Mouse (Mus musculus): ENCODE results near the gene Vps33a. TPM values are rescaled to one million over a fixed set of nuclear protein-coding genes. Genes with fewer than 3 reads are reported as not detected.
A peak's percentile ranks its signal among the peaks of the same experiment; 100 is the strongest.

Vps33a gene
- polyA plus RNA-seq, 1 experiment from 2014 or later, result 22.4 TPM

GRCm38 (mm10) chr5:123507936-123508723 is 64.7 kb downstream of the Vps33a start:
- Histone ChIP-seq H3K9me3 (replicated peaks; ENCODE audit: control insufficient read depth, low read length) (no peaks in the 10 kb centered on the region), H3K4me1 (ENCODE audit: control insufficient read depth, insufficient read depth, low read length) (peaks cover 7% of the 10 kb centered on the region; the same call in 1 of the 2 replicates), H3K4me2 (peak overlapping the region; percentile 87), H3K27ac (ENCODE audit: low read depth, low read length) (no peak overlapping the region), H3K4me3 (ENCODE audit: low read depth, low read length) (peak overlapping the region; percentile 58), H3K9ac (ENCODE audit: low read depth, low read length) (peak overlapping the region; percentile 7; the same call in 1 of the 2 replicates), H3K27me3 (ENCODE audit: control insufficient read depth, insufficient read depth, low read length) (peaks cover 39% of the 10 kb centered on the region), H3K36me3 (ENCODE audit: control insufficient read depth, insufficient read depth, low read length) (peaks cover 7% of the 10 kb centered on the region; the same call in 1 of the 2 replicates)
- peak; percentile 84; the same call in 1 of the 2 replicates for ATAC-seq (replicated peaks; ENCODE audit: insufficient number of reproducible peaks, low FRiP score, low TSS enrichment)
- 1% methylated on average over 58 of the region's 59 CpGs for WGBS (ENCODE audit: insufficient replicate concordance)

DNA sequence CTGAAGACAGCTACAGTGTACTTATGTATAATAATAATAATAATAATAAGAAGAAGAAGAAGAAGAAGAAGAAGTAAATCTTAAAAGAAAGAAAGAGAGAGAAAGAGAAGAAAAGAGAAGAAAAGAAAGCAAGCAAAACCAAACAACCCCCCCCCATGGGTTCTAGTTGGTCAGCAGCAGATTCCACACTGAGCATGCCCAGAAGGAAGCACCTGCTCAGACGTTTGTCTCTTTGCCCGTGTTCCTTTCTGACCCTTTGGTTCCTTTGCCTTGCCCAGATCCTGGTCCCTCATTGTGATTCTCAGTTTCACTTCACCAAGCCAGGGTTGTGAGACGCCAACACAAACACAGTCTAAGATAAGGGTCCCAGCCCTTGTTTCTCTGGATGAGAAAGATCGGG is 70.9 kb downstream of the Vps33a start:
- H3K27me3 ChIP-seq (ENCODE audit: control insufficient read depth, insufficient read depth, low read length), result peaks cover 14% of the 10 kb centered on the region
- WGBS (ENCODE audit: insufficient replicate concordance), result 73% methylated on average over 4 of the region's 4 CpGs
- no peak overlapping the region for H3K27ac ChIP-seq (ENCODE audit: low read depth, low read length)
- H3K4me1 ChIP-seq (ENCODE audit: control insufficient read depth, insufficient read depth, low read length), result peaks cover 11% of the 10 kb centered on the region; the same call in 1 of the 2 replicates
- H3K9me3 ChIP-seq (replicated peaks; ENCODE audit: control insufficient read depth, low read length), result no peaks in the 10 kb centered on the region
- H3K4me3 ChIP-seq (ENCODE audit: low read depth, low read length), result no peak overlapping the region
- no peak for ATAC-seq (replicated peaks; ENCODE audit: insufficient number of reproducible peaks, low FRiP score, low TSS enrichment)
- H3K4me2 ChIP-seq, result no peak overlapping the region
- H3K9ac ChIP-seq (ENCODE audit: low read depth, low read length), result no peak overlapping the region
- no peaks in the 10 kb centered on the region for H3K36me3 ChIP-seq (ENCODE audit: control insufficient read depth, insufficient read depth, low read length)

- peaks cover 4% of the 10 kb centered on the region; the same call in 1 of the 2 replicates for H3K27me3 ChIP-seq (ENCODE audit: control insufficient read depth, insufficient read depth, low read length)
These were observed 73.1 kb downstream of the Vps33a start for GRCm38 (mm10) chr5:123499717-123500116.

DNA sequence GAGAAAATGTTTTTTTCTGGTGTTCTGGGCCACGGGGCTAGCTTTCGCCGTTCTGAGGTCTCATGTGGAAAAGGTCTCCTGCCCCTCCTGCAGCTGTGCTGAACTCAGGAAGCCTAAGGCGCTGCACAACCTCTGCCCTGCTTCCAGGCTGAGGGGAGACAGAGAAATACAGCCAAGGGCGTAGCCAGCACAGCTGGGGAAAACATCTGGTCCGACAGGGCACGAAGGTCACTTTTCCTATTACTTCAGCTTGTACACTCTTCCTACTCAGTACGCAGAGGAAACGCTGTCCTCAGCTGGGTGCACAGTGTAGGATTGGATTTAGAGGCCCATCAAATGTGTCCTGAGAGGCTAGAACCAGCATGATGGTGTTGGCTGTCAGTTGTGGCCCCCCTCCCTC is 82.9 kb downstream of the Vps33a start:
- H3K9me3 ChIP-seq (replicated peaks; ENCODE audit: control insufficient read depth, low read length), result no peaks in the 10 kb centered on the region
- no peak for ATAC-seq (replicated peaks; ENCODE audit: insufficient number of reproducible peaks, low FRiP score, low TSS enrichment)
- 69% methylated on average over 9 of the region's 9 CpGs for WGBS (ENCODE audit: insufficient replicate concordance)
- H3K4me2 ChIP-seq, result no peak overlapping the region
- H3K4me1 ChIP-seq (ENCODE audit: control insufficient read depth, insufficient read depth, low read length), result peaks cover 4% of the 10 kb centered on the region
- no peaks in the 10 kb centered on the region for H3K36me3 ChIP-seq (ENCODE audit: control insufficient read depth, insufficient read depth, low read length)
- H3K4me3 ChIP-seq (ENCODE audit: low read depth, low read length), result no peak overlapping the region
- no peaks in the 10 kb centered on the region for H3K27me3 ChIP-seq (ENCODE audit: control insufficient read depth, insufficient read depth, low read length)
- H3K9ac ChIP-seq (ENCODE audit: low read depth, low read length), result no peak overlapping the region
- no peak overlapping the region for H3K27ac ChIP-seq (ENCODE audit: low read depth, low read length)

More at GRCm38 (mm10) chr5:123499717-123500116, 73.1 kb downstream of the Vps33a start:
- H3K4me3 ChIP-seq (ENCODE audit: low read depth, low read length), result no peak overlapping the region
- 36% methylated on average over 4 of the region's 4 CpGs for WGBS (ENCODE audit: insufficient replicate concordance)
- no peaks in the 10 kb centered on the region for H3K36me3 ChIP-seq (ENCODE audit: control insufficient read depth, insufficient read depth, low read length)
- H3K4me2 ChIP-seq, result no peak overlapping the region
- no peak overlapping the region for H3K27ac ChIP-seq (ENCODE audit: low read depth, low read length)
- peaks cover 11% of the 10 kb centered on the region; the same call in 1 of the 2 replicates for H3K4me1 ChIP-seq (ENCODE audit: control insufficient read depth, insufficient read depth, low read length)
- H3K9ac ChIP-seq (ENCODE audit: low read depth, low read length), result no peak overlapping the region
- no peak for ATAC-seq (replicated peaks; ENCODE audit: insufficient number of reproducible peaks, low FRiP score, low TSS enrichment)
- H3K9me3 ChIP-seq (replicated peaks; ENCODE audit: control insufficient read depth, low read length), result no peaks in the 10 kb centered on the region

GRCm38 (mm10) chr5:123489112-123489785 is 83.6 kb downstream of the Vps33a start, which contains the start of the genes Lrrc43 and Il31:
Lrrc43 (plus strand) TSS chr5:123489305.
Il31 (minus strand) TSS chr5:123489489.
- no peak within 1 kb of the TSS for H3K27ac ChIP-seq (ENCODE audit: low read depth, low read length)
- no peaks in the 10 kb centered on the region for H3K9me3 ChIP-seq (replicated peaks; ENCODE audit: control insufficient read depth, low read length)
- H3K36me3 ChIP-seq (ENCODE audit: control insufficient read depth, insufficient read depth, low read length), result no peaks in the 10 kb centered on the region
- H3K4me1 ChIP-seq (ENCODE audit: control insufficient read depth, insufficient read depth, low read length), result peaks cover 4% of the 10 kb centered on the region
- H3K4me3 ChIP-seq (ENCODE audit: low read depth, low read length), result peak within 1 kb of the TSS; percentile 20
- 9% methylated on average over 25 of the region's 25 CpGs for WGBS (ENCODE audit: insufficient replicate concordance)
- peak; percentile 63; the same call in 1 of the 2 replicates for ATAC-seq (replicated peaks; ENCODE audit: insufficient number of reproducible peaks, low FRiP score, low TSS enrichment)
- H3K9ac ChIP-seq (ENCODE audit: low read depth, low read length), result no peak within 1 kb of the TSS
- no peaks in the 10 kb centered on the region for H3K27me3 ChIP-seq (ENCODE audit: control insufficient read depth, insufficient read depth, low read length)
- H3K4me2 ChIP-seq, result peak within 1 kb of the TSS; percentile 58

GRCm38 (mm10) chr5:123487659-123488395 is 85.0 kb downstream of the Vps33a start:
- no peak overlapping the region for H3K27ac ChIP-seq (ENCODE audit: low read depth, low read length)
- peaks cover 4% of the 10 kb centered on the region for H3K4me1 ChIP-seq (ENCODE audit: control insufficient read depth, insufficient read depth, low read length)
- WGBS (ENCODE audit: insufficient replicate concordance), result 73% methylated on average over 11 of the region's 11 CpGs
- no peaks in the 10 kb centered on the region for H3K36me3 ChIP-seq (ENCODE audit: control insufficient read depth, insufficient read depth, low read length)
- no peaks in the 10 kb centered on the region for H3K9me3 ChIP-seq (replicated peaks; ENCODE audit: control insufficient read depth, low read length)
- H3K4me3 ChIP-seq (ENCODE audit: low read depth, low read length), result no peak overlapping the region
- ATAC-seq (replicated peaks; ENCODE audit: insufficient number of reproducible peaks, low FRiP score, low TSS enrichment), result no peak
- H3K9ac ChIP-seq (ENCODE audit: low read depth, low read length), result no peak overlapping the region
- no peaks in the 10 kb centered on the region for H3K27me3 ChIP-seq (ENCODE audit: control insufficient read depth, insufficient read depth, low read length)
- no peak overlapping the region for H3K4me2 ChIP-seq

Small RNA genes within 50 kb of the gene (microRNA-seq; reads per million reads assigned to microRNA genes)
- gene Mir7647 (ENCODE audit: borderline number of aligned reads), result 0.47 reads per million

Other genes starting within 250 kb of the Vps33a start
- 15.2 and 16.2 TPM in 2 replicates for gene Bcl7a, start 229.2 kb downstream of the Vps33a start, polyA plus RNA-seq (2014; fragmentation: Nextera tagmentation; extraction: Ambion mirVana)
- 12.0 and 15.2 TPM in 2 replicates for gene Mlxip, start 178.2 kb downstream of the Vps33a start, polyA plus RNA-seq (2014; fragmentation: Nextera tagmentation; extraction: Ambion mirVana)
- not detected in 2 replicates for gene Lrrc43, start 83.7 kb downstream of the Vps33a start, polyA plus RNA-seq (2014; fragmentation: Nextera tagmentation; extraction: Ambion mirVana)
- not detected in 2 replicates for gene Il31, start 83.5 kb downstream of the Vps33a start, polyA plus RNA-seq (2014; fragmentation: Nextera tagmentation; extraction: Ambion mirVana)
- 0.20 TPM in 1 of 2 replicates, not detected in the other for gene B3gnt4, start 62.6 kb downstream of the Vps33a start, polyA plus RNA-seq (2014; fragmentation: Nextera tagmentation; extraction: Ambion mirVana)
- 95.1 and 109 TPM in 2 replicates for gene Diablo, start 48.9 kb downstream of the Vps33a start, polyA plus RNA-seq (2014; fragmentation: Nextera tagmentation; extraction: Ambion mirVana)
- 0.24 and 0.25 TPM in 2 replicates for gene Gm49027, start 47.5 kb downstream of the Vps33a start, polyA plus RNA-seq (2014; fragmentation: Nextera tagmentation; extraction: Ambion mirVana)
- 45.2 TPM in 2 replicates for gene Clip1, start 111.6 kb upstream of the Vps33a start, polyA plus RNA-seq (2014; fragmentation: Nextera tagmentation; extraction: Ambion mirVana)
- 64.6 and 65.7 TPM in 2 replicates for gene Zcchc8, start 148.1 kb upstream of the Vps33a start, polyA plus RNA-seq (2014; fragmentation: Nextera tagmentation; extraction: Ambion mirVana)
- 104 and 109 TPM in 2 replicates for gene Rsrc2, start 176.4 kb upstream of the Vps33a start, polyA plus RNA-seq (2014; fragmentation: Nextera tagmentation; extraction: Ambion mirVana)
- gene Kntc1, start 176.7 kb upstream of the Vps33a start, polyA plus RNA-seq (2014; fragmentation: Nextera tagmentation; extraction: Ambion mirVana), result 24.6 and 27.3 TPM in 2 replicates